Comparison of ENCODE assay signal across 15 mouse cellular contexts in genomic region chr3:144460183-144460788, GRCm38 (mm10).
DNase-seq lines count a peak whose midpoint lies in the region; ATAC-seq and TF ChIP-seq lines count a peak whose summit lies in the region.
"Had no signal": no experiment of that assay in that cellular context is flagged by ENCODE, and none has a peak within 500 bp of the region (broad histone marks: within the 10 kb centered on the region; RNA-seq: fewer than 3 reads in every experiment).

No protein-coding gene starts in this region.

- H3K4me2 ChIP-seq in hindbrain, postnatal 0 days (ENCODE audit: low read depth, low read length): no peak overlapping the region
- H3K4me2 ChIP-seq in hindbrain, embryonic 13.5 days: no peak overlapping the region
- H3K4me2 ChIP-seq in lung, embryonic 16.5 days (ENCODE audit: low read depth, low read length): no peak overlapping the region
- H3K4me2 ChIP-seq in intestine, embryonic 16.5 days (ENCODE audit: low read depth, low read length): peak overlapping the region; percentile 21; the same call in 1 of the 2 replicates
- H3K4me2 ChIP-seq in stomach, embryonic 16.5 days (ENCODE audit: low read depth, low read length): peak overlapping the region; percentile 16
- H3K4me2 ChIP-seq: embryonic facial prominence, embryonic 15.5 days; heart, embryonic 13.5 days had no signal

- TF ChIP-seq CTCF in hindbrain, postnatal 0 days (IDR thresholded peaks at IDR 0.05; ENCODE audit: low read depth): no peak
- TF ChIP-seq CTCF in lung, adult 2 months (IDR thresholded peaks at IDR 0.05; ENCODE audit: insufficient read depth, low read length): no peak

- no peak overlapping the region for H3K9ac ChIP-seq in hindbrain, postnatal 0 days (replicated peaks; ENCODE audit: low read length)
- H3K9ac ChIP-seq in hindbrain, embryonic 13.5 days: no peak overlapping the region
- H3K9ac ChIP-seq in lung, embryonic 16.5 days (ENCODE audit: low read length): no peak overlapping the region
- H3K9ac ChIP-seq in intestine, embryonic 16.5 days (ENCODE audit: low read depth, low read length): peak overlapping the region; percentile 30; the same call in 1 of the 2 replicates
- H3K9ac ChIP-seq in stomach, embryonic 16.5 days (ENCODE audit: low read length): no peak overlapping the region; the same call in 1 of the 2 replicates
- H3K9ac ChIP-seq: embryonic facial prominence, embryonic 15.5 days; heart, embryonic 13.5 days; liver, embryonic 14.5 days had no signal

- H3K27me3 ChIP-seq in hindbrain, postnatal 0 days (ENCODE audit: insufficient read depth, low read length): no peaks in the 10 kb centered on the region
- H3K27me3 ChIP-seq in hindbrain, embryonic 13.5 days: no peaks in the 10 kb centered on the region
- no peaks in the 10 kb centered on the region for H3K27me3 ChIP-seq in lung, embryonic 16.5 days (ENCODE audit: control insufficient read depth, insufficient read depth, low read depth, low read length)
- H3K27me3 ChIP-seq in intestine, embryonic 16.5 days (replicated peaks; ENCODE audit: control insufficient read depth, insufficient read depth, low read length): no peaks in the 10 kb centered on the region
- no peaks in the 10 kb centered on the region for H3K27me3 ChIP-seq in stomach, embryonic 16.5 days (ENCODE audit: control insufficient read depth, insufficient read depth, low read length)
- H3K27me3 ChIP-seq: embryonic facial prominence, embryonic 15.5 days; heart, embryonic 13.5 days had no signal

- DNase-seq in hindbrain, postnatal 0 days (ENCODE audit: low spot score): no peak
- no peak for DNase-seq in lung, adult 2 months
- DNase-seq: cerebellum, postnatal 14 days; embryo, embryonic 11 days; kidney, adult 2 months; right cerebral cortex, adult 18-20 months had no signal

- no peaks in the 10 kb centered on the region; the same call in 1 of the 2 replicates for H3K36me3 ChIP-seq in hindbrain, postnatal 0 days (ENCODE audit: insufficient read depth, low read length)
- H3K36me3 ChIP-seq in hindbrain, embryonic 13.5 days: peaks cover 5% of the 10 kb centered on the region
- peaks cover 8% of the 10 kb centered on the region; the same call in 1 of the 2 replicates for H3K36me3 ChIP-seq in lung, embryonic 16.5 days (ENCODE audit: control insufficient read depth, insufficient read depth, low read length)
- no peaks in the 10 kb centered on the region for H3K36me3 ChIP-seq in intestine, embryonic 16.5 days (ENCODE audit: control insufficient read depth, insufficient read depth, low read length)
- H3K36me3 ChIP-seq in stomach, embryonic 16.5 days (ENCODE audit: control insufficient read depth, insufficient read depth, low read length): no peaks in the 10 kb centered on the region

- TF ChIP-seq POLR2A in lung, adult 2 months (IDR thresholded peaks at IDR 0.05; ENCODE audit: borderline replicate concordance, extremely low read depth, low read depth, low read length): no peak

- 0 out of 2 replicates have a peak, but pooled peaks have one; percentile 14 for ATAC-seq in hindbrain, postnatal 0 days
- ATAC-seq in hindbrain, embryonic 13.5 days (ENCODE audit: low FRiP score): no peak
- ATAC-seq in lung, embryonic 16.5 days (ENCODE audit: low read depth): peak; percentile 37; the same call in 1 of the 2 replicates
- ATAC-seq in intestine, embryonic 16.5 days: no peak
- no peak for ATAC-seq in stomach, embryonic 16.5 days (ENCODE audit: insufficient read depth, low FRiP score)
- no peak for ATAC-seq in CD4-positive, CD25-positive, alpha-beta regulatory T cell, adult 4 months

- H3K9me3 ChIP-seq in hindbrain, postnatal 0 days (ENCODE audit: low read length): no peaks in the 10 kb centered on the region
- no peaks in the 10 kb centered on the region for H3K9me3 ChIP-seq in hindbrain, embryonic 13.5 days
- H3K9me3 ChIP-seq in lung, embryonic 16.5 days (ENCODE audit: control insufficient read depth, low read length): no peaks in the 10 kb centered on the region
- no peaks in the 10 kb centered on the region for H3K9me3 ChIP-seq in intestine, embryonic 16.5 days (ENCODE audit: control insufficient read depth, low read length)
- no peaks in the 10 kb centered on the region for H3K9me3 ChIP-seq in stomach, embryonic 16.5 days (replicated peaks; ENCODE audit: control insufficient read depth, low read length)
- H3K9me3 ChIP-seq: embryonic facial prominence, embryonic 15.5 days; heart, embryonic 13.5 days had no signal

- H3K27ac ChIP-seq in hindbrain, postnatal 0 days: no peak overlapping the region
- no peak overlapping the region for H3K27ac ChIP-seq in hindbrain, embryonic 13.5 days
- H3K27ac ChIP-seq in lung, embryonic 16.5 days (ENCODE audit: low read length): no peak overlapping the region
- H3K27ac ChIP-seq in intestine, embryonic 16.5 days (ENCODE audit: low read length): peak overlapping the region; percentile 23
- peak overlapping the region; percentile 43; the same call in 1 of the 2 replicates for H3K27ac ChIP-seq in stomach, embryonic 16.5 days (ENCODE audit: low read length)
- H3K27ac ChIP-seq: embryonic facial prominence, embryonic 15.5 days; heart, embryonic 13.5 days; layer of hippocampus, adult 2 months; liver, embryonic 14.5 days had no signal

- H3K4me1 ChIP-seq in hindbrain, postnatal 0 days (ENCODE audit: insufficient read depth, low read length): peaks cover 4% of the 10 kb centered on the region; the same call in 1 of the 2 replicates
- peaks cover 21% of the 10 kb centered on the region for H3K4me1 ChIP-seq in hindbrain, embryonic 13.5 days (replicated peaks)
- 0 out of 2 replicates have a peak, but pooled peaks cover 9% of the 10 kb centered on the region for H3K4me1 ChIP-seq in lung, embryonic 16.5 days (replicated peaks; ENCODE audit: control insufficient read depth, insufficient read depth, low read length)
- H3K4me1 ChIP-seq in lung, adult 2 months (ENCODE audit: control insufficient read depth, insufficient read depth, low read length): peaks cover 4% of the 10 kb centered on the region; the same call in 1 of the 2 replicates
- H3K4me1 ChIP-seq in intestine, embryonic 16.5 days (ENCODE audit: control insufficient read depth, insufficient read depth, low read length): peaks cover 17% of the 10 kb centered on the region
- 0 out of 2 replicates have a peak, but pooled peaks cover 10% of the 10 kb centered on the region for H3K4me1 ChIP-seq in stomach, embryonic 16.5 days (ENCODE audit: control insufficient read depth, insufficient read depth, low read length)
- H3K4me1 ChIP-seq: embryonic facial prominence, embryonic 15.5 days had no signal

- 68% methylated on average over 5 of the region's 5 CpGs for WGBS in hindbrain, postnatal 0 days
- 73% methylated on average over 5 of the region's 5 CpGs for WGBS in hindbrain, embryonic 13.5 days
- 31% methylated on average over 5 of the region's 5 CpGs for WGBS in lung, embryonic 16.5 days
- 33% methylated on average over 5 of the region's 5 CpGs for WGBS in lung, adult 2 months
- WGBS in intestine, embryonic 16.5 days: 50% methylated on average over 5 of the region's 5 CpGs
- WGBS in stomach, embryonic 16.5 days: 38% methylated on average over 5 of the region's 5 CpGs

- H3K4me3 ChIP-seq in hindbrain, postnatal 0 days (ENCODE audit: low read length): no peak overlapping the region
- no peak overlapping the region for H3K4me3 ChIP-seq in hindbrain, embryonic 13.5 days
- no peak overlapping the region for H3K4me3 ChIP-seq in lung, embryonic 16.5 days (ENCODE audit: low read length)
- H3K4me3 ChIP-seq in lung, adult 2 months (replicated peaks; ENCODE audit: extremely low read depth, low read depth, low read length): no peak overlapping the region
- H3K4me3 ChIP-seq in intestine, embryonic 16.5 days (ENCODE audit: low read length): peak overlapping the region; percentile 7; the same call in 1 of the 2 replicates
- H3K4me3 ChIP-seq in stomach, embryonic 16.5 days (replicated peaks; ENCODE audit: low read length): peak overlapping the region; percentile 12; the same call in 1 of the 2 replicates
- H3K4me3 ChIP-seq: embryonic facial prominence, embryonic 15.5 days; heart, embryonic 13.5 days; layer of hippocampus, adult 2 months had no signal

Comparison
In these comparisons a context has a peak if more than half of its experiments do, and no peak if none do; other contexts are left out.
1. ATAC-seq: peak in hindbrain, postnatal 0 days (single experiment) and lung, embryonic 16.5 days (single experiment); none in hindbrain, embryonic 13.5 days (single experiment), intestine, embryonic 16.5 days (single experiment), stomach, embryonic 16.5 days (single experiment) and CD4-positive, CD25-positive, alpha-beta regulatory T cell, adult 4 months (single experiment).
2. H3K27ac ChIP-seq: peak in intestine, embryonic 16.5 days (single experiment) and stomach, embryonic 16.5 days (single experiment); none in hindbrain, postnatal 0 days (single experiment), hindbrain, embryonic 13.5 days (single experiment) and lung, embryonic 16.5 days (single experiment).
3. H3K4me2 ChIP-seq: peak in intestine, embryonic 16.5 days (single experiment) and stomach, embryonic 16.5 days (single experiment); none in hindbrain, postnatal 0 days (single experiment), hindbrain, embryonic 13.5 days (single experiment) and lung, embryonic 16.5 days (single experiment).
4. H3K4me3 ChIP-seq: peak in intestine, embryonic 16.5 days (single experiment) and stomach, embryonic 16.5 days (single experiment); none in hindbrain, postnatal 0 days (single experiment), hindbrain, embryonic 13.5 days (single experiment), lung, embryonic 16.5 days (single experiment) and lung, adult 2 months (single experiment).